Mouse (Mus musculus) activated CD4-positive, CD25-positive, alpha-beta regulatory T cell, adult 9 weeks (primary cell): ENCODE results near the gene Duxbl1. TPM values are rescaled to one million over a fixed set of nuclear protein-coding genes. Genes with fewer than 3 reads are reported as not detected.

Source experiments
- polyA plus RNA-seq: library from polyadenylated mRNA; unstranded; fragments of 100-300 nt; shearing (Covaris generic); gene quantifications from one replicate; pipeline ENCODE4 v1.2.1, GENCODE M21; 2017

The Duxbl1 gene
- polyA plus RNA-seq = not detected

GRCm38 (mm10) chr14:25978371-25979241, at the start of gene Duxbl1:
Gene Duxbl1, plus strand, starts transcription at chr14:25978577.

GRCm38 (mm10) chr14:25938004-25938403, 40.4 kb upstream of the Duxbl1 start, which contains the start of gene Cphx1:
Gene Cphx1, plus strand, starts transcription at chr14:25938304.

Other genes with a start within 250 kb of the Duxbl1 start
- 0.39 TPM for gene Zcchc24, start 209.5 kb upstream of the Duxbl1 start, polyA plus RNA-seq
- gene Anxa11, start 136.4 kb upstream of the Duxbl1 start, polyA plus RNA-seq = 60.5 TPM
- gene Plac9a, start 75.5 kb upstream of the Duxbl1 start, polyA plus RNA-seq = not detected
- gene Tmem254a, start 50.9 kb upstream of the Duxbl1 start, polyA plus RNA-seq = 11.7 TPM
- gene Cphx1, start 40.3 kb upstream of the Duxbl1 start, polyA plus RNA-seq = not detected
- gene Gm9780, start 64.1 kb downstream of the Duxbl1 start, polyA plus RNA-seq = not detected
- 236 TPM for gene Tmem254c, start 88.8 kb downstream of the Duxbl1 start, polyA plus RNA-seq
- gene Cphx2, start 102.9 kb downstream of the Duxbl1 start, polyA plus RNA-seq = not detected
- gene Cphx3, start 103.7 kb downstream of the Duxbl1 start, polyA plus RNA-seq = not detected
- gene Duxbl2, start 139.8 kb downstream of the Duxbl1 start, polyA plus RNA-seq = not detected
- not detected for gene Plac9b, start 203.9 kb downstream of the Duxbl1 start, polyA plus RNA-seq
- gene Tmem254b, start 228.5 kb downstream of the Duxbl1 start, polyA plus RNA-seq = 105 TPM